Mouse (Mus musculus) kidney, postnatal 25 days (tissue): ENCODE results near the gene Peli2.

ENCODE experiments used
- DNase-seq, 2 experiments: peaks; one replicate each; pipeline ENCODE4 v3.0.0; 2021; ENCODE audit warnings: mixed read lengths in 2 of 2

The Peli2 gene

DNA sequence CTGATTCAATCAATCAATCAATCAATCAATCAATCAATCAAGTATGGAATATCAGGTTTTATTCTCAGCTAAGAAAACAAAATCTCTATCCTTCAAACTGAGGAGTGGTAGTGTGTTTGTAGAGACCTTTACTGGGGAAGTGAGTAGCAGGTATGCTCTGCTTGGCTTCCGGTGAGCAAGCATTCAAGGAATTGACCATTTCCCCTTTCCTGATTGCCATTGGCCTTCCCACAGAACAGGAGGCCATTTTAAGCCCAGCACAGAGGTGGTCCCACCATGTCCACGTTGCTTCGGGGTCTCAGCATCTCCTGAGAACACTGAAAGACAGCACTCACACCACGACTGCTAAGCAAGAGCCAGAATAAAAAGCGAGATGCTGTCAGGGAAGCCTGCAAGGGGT lies 174.8 kb downstream of the Peli2 start:
- no peak for DNase-seq

DNA sequence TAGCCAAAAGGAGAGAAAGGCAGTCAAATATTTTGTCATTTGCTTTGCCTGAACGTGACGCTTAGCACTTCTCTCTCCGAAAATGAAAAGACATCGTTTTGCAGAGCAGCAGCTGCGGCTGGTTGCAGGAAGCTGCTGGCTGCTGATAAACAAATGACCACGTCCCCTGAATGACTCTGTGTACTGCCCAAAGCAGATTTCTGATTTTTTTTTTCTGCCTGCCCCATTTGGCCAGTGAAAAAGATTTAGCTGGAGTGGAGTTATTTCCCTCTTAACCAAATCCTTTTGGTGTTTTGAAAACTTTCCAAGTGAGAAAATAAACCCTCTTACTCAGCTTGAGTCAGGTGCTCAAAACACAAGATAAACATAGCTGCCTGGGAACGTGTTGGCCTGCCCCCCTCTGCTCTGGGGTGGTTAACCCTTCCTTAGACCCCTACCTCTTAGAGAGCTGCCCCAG lies 175.2 kb downstream of the Peli2 start:
- DNase-seq: no peak

DNA sequence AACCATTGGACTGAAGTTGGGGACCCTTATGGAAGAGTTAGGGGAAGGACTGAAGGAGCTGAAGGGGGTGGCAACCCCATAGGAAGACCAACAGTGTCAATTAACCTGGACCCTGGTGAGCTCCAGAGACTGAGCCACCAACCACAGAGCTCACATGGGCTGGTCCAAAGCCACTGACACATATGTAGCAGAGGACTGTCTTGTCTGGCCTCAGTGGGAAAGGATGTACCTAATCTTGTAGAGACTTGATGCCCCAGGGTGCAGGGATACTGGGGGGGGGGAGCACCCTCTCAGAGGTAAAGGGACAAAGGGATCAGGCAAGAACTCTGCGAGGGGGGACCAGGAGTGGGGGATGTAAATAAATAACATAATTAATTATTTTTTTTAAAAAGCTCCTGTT lies 176.2 kb downstream of the Peli2 start:
- no peak for DNase-seq

DNA sequence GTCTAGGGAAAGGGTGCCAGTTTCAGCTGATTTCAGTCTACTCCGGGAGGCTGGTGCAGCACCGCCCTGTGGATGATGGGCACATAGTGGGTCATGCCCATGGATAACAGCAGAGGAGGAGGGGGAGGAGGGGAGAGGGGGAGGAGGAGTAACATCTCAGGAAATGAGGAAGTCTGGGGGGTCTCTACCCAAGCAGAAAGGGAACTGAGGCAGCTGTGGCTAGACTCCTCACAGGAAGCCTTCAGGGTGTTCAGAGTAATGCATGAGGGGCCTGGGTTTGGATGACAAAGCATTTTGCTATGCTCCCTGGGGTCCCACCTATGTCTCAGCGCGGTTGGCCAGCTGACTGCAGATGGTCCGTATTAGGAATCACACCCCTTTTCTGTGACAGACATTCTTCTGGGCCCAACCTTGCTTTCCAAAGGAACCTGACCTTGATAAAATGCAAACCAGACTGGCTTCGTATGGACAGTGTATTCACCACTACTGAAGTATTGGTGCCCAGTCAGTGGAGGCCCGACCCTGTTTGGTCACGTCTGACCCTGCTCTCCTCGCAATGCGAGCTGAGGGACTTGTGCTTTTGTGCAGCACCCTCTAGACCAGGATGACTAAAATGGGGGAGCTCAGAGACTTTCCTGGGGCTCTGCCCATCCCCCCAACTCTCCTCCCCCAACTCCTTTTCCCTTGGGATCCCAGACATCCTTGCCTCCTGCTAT lies 182.0 kb downstream of the Peli2 start:
- no peak for DNase-seq

DNA sequence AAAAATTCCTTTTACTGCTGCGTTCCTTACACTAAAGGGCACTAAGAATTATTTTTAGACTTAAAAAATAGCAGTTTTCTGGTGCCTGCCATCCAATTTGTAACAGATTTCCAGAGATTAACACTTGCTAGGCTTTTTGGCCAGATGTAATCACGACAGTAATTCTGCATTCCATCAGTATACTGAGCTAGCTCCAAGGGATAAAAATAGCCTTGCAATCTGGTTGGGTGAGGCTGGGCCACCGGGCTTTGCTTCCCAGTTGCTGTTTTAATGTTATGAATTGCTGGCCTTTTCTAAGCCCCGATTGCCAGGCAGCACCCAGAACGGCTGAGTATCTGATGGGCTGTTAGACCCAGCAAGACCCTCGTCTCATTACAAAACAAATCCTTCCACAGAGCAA lies 182.6 kb downstream of the Peli2 start:
- no peak for DNase-seq

DNA sequence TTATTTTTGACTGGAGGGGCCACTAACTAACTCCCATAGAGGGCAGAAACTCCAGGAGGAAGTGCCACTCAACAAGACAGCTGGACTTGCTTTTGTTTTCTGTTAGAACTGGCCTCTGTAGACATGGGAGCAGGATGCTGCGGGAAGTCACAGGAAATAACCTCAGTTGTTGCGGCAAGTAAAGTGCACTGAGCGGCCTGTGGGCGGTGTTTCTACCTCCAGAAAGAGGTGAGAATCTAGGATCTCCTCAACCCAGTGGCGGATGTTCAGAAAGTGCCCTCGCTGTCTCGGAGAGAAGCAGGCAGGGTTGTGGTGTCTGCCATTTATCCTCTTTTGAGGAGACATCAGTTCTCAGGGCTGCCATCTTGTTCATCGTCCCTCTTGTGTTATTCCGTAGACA lies 183.2 kb downstream of the Peli2 start:
- DNase-seq: no peak

DNA sequence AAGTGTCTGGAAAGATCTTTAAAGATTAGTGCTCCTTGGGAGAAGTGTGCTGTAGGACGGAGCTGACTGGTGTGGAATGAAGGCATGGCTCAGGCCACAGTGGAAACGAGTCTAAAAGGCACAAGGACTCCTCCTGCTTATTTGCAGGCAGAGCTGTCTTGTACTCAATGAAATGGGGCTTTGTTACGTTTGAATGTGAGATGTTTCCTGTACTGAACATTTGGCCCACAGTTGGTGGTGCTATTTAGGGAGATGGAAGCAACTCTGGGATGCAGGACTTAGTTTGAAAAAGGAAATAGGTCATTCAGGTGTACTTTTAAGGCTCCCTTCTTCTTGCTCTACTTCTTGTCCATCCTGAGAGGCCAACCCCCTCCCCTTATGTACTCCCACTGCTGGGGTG lies 192.6 kb downstream of the Peli2 start:
- no peak for DNase-seq

DNA sequence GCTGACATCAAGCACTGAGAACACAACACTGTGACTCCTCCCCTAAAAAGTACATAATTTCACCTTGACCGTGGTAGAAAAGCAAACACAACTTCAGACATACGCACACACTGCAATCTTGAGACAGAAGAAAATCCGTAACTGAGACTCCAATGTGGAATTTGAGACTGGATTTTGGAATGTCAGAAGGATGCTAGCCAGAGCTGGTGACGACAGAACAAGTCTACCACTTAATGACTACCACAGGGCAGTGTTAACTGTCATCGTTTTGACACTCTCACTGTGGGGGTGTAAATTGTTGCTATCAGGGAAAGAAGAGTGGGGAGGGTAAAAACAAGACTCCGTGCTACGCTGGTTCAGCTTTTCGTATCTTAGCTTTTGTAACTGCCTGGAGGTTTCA lies 195.8 kb downstream of the Peli2 start:
- no peak for DNase-seq

DNA sequence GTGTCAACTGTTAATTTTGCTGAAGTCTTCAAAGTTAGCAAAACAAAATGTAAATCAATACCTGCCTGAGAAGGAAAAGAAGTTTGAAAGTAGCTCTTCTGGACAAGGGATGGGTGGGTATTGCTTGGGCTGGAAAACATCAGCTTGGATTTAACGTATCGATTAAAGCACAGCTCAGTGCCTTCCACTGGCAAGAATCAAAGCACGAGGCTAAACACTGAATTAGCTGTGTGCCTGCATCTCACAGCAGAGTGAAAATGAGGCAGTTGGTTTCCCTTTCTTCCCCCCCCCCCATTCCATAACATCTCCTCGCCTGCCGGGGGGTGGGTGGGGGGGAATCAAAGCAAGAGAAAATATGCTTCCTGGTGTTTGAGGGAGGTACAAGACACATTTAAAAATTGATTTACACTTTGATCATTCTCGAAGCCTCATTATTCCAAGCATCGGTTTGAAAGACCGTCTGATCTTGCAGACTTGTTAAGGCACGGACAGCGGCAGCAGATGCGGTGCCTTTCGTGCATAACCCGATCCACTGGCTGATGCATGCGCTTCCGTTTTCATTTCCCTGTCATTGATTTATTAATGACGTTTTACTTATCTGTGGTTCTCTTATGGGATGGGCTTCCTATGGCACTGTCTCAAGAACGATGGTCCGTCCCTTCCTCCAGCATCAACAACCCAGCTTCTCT lies 203.3 kb downstream of the Peli2 start:
- no peak for DNase-seq

DNA sequence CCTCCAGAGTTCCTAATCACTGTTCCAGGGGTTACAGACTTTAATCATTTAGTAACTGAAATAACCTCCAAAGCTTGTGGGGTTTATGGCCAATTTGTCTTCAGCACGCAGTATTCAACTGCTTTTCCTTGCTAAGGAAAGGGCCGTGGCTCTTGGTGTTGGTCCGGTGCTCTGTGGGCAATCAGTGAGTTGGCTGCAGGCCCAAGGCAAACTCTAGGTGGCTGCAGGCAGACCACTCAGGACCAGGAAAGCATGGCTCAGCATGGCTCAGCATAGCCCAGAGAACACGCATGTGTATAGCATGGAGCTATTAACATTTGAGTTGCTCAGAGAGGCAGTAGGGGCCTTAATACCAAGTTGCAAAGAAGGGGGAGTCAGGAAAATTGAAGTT lies 203.8 kb downstream of the Peli2 start:
- DNase-seq: no peak

DNA sequence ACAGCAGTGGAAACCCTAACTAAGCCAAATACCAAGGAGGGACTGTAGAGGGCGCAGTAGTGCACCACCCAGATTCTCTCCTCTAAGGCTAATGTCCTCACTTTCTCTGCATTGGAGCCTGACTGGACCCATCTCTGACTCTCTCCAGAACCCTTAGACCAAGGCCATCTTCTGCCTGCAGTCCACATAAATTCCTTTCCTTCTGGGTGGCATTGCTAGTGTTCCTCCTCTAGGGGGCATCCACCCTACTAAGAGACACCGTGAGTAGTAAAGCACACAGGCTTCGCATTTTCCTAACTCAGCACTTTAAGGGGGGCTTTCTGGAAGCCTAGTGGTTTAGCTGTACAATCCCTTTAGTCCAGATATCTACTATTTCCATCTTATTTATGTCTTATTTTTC lies 207.1 kb downstream of the Peli2 start:
- DNase-seq: no peak

DNA sequence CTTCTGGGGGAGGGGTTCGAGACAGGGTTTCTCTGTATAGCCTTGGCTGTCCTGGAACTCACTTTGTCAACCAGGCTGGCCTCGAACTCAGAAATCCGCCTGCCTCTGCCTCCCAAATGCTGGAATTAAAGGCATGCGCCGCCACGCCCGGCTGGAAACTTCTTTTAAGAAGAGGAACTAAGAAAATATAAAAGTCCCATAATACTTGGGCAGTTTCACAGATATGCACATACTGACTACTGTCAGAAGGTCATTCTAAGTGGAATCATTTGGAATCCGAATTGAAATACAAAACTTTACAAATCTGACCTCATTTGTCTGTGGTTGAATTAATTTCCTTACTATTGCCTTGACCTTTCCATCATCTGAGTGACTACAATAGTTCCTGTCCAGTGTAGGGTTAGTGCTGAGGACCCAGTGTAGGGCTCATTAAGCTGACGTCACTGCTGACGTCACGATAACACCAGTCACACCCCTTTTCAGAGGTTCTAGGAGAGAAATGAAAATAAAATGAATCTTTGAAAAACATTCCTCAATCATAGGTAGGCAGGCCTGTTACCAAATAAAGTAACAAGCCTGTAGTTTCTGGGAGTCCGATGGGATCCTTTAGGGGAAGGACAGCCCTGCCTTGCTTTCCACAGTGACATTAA lies 209.2 kb downstream of the Peli2 start:
- no peak for DNase-seq
